Mouse (Mus musculus) hindbrain, embryonic 14.5 days (tissue): ENCODE data around the gene Pdlim5. TPM values are rescaled to one million over a fixed set of nuclear protein-coding genes. Genes with fewer than 3 reads are reported as not detected.

Experiments
- ATAC-seq: fragments of 200-750 bp; cut with Nextera tagmentation; 2 replicates; pipeline ENCODE4 v1.8.0; 2017; ENCODE audit warnings: moderate number of reproducible peaks, mild to moderate bottlenecking, moderate TSS enrichment, moderate library complexity; ENCODE audit not compliant: low FRiP score
- DNase-seq: peaks from one replicate; pipeline ENCODE4 v3.0.0-alpha.2; 2015; ENCODE audit warnings: low spot score
- H3K27ac ChIP-seq: fragments of 300-500 bp; sonication (generic); 2 replicates; pipeline ENCODE4 v1.5.1; 2014; ENCODE audit warnings: mild to moderate bottlenecking, moderate library complexity
- H3K27me3 ChIP-seq: fragments of 300-500 bp; sonication (generic); 2 replicates; pipeline ENCODE4 v1.6.1; 2014; ENCODE audit warnings: mild to moderate bottlenecking, low read length, mixed read lengths; ENCODE audit not compliant: control insufficient read depth, insufficient read depth
- H3K36me3 ChIP-seq: fragments of 300-500 bp; sonication (generic); replicated peaks from 2 replicates; pipeline ENCODE4 v1.6.1; 2014; ENCODE audit not compliant: control insufficient read depth, insufficient read depth
- H3K4me1 ChIP-seq: fragments of 300-500 bp; sonication (generic); replicated peaks from 2 replicates; pipeline ENCODE4 v1.6.1; 2014; ENCODE audit warnings: antibody characterized with exemption, low read length, mixed read lengths; ENCODE audit not compliant: control insufficient read depth, insufficient read depth
- H3K4me2 ChIP-seq: fragments of 300-500 bp; sonication (generic); replicated peaks from 2 replicates; pipeline ENCODE4 v1.6.1; 2014; ENCODE audit warnings: mild to moderate bottlenecking, moderate library complexity
- H3K4me3 ChIP-seq: fragments of 300-500 bp; sonication (generic); replicated peaks from 2 replicates; pipeline ENCODE4 v1.5.1; 2014; ENCODE audit warnings: mild to moderate bottlenecking, low read length
- H3K9ac ChIP-seq: fragments of 300-500 bp; sonication (generic); 2 replicates; pipeline ENCODE4 v1.6.1; 2014
- H3K9me3 ChIP-seq: fragments of 300-500 bp; sonication (generic); 2 replicates; pipeline ENCODE4 v1.6.1; 2016; ENCODE audit warnings: low read length; ENCODE audit not compliant: control insufficient read depth
- WGBS: fragments of 180-500 bp; shearing (Covaris S2); extraction: QIAGEN DNeasy Blood & Tissue Kit; methylation state at CpG from one replicate; pipeline ENCODE4 v1.1.7; 2014; 5-methylcytosine and 5-hydroxymethylcytosine counted together
- polyA plus RNA-seq: library from polyadenylated mRNA; unstranded; fragments of >200 nt; fragmentation: Nextera tagmentation; extraction: Ambion mirVana; gene quantifications from 2 replicates; pipeline ENCODE4 v1.2.1, GENCODE M21; 2014

Gene Pdlim5
- polyA plus RNA-seq, 1 experiment from 2014 or later, result 21.1 TPM

DNA sequence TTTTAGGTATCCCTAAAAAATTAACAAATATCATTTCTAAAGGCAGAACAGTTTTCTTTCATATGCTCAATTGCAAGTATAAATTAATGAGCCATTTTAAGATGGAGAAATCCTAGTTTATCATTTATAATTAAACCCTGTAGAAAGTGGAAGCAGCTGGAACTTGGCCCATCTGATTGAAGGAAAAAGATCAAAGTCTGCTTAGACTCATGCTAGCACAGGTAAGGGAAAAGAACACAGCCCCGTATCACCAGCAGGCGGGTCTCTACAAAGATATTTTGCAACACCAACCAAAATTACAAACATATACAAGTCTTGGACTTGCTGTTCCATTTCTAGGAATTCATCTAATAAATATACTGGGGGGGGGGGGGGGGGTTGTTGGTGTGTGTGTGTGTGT lies 9.8 kb downstream of the Pdlim5 start:
- WGBS, result 94% methylated on average over 2 of the region's 2 CpGs
- no peak for ATAC-seq
- no peaks in the 10 kb centered on the region for H3K27me3 ChIP-seq

DNA sequence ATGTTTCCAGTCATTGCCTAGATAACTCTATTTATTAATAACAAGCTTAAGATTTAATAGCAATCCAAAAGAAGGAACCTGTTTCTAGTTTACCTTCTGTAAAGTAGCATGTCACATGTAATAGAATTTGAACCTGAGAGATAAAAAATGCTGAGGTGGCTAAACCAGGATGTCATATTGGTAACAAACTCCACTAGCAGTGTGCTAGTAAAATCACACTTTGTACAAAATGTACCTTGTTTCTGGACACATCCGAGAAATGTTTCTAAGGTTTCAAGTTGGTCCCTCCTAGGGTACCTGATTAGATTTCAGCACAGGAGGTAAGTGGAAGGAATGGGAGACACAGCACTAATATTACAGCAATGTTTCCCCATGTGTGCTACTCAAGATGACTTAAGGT lies 18.9 kb downstream of the Pdlim5 start:
- H3K4me3 ChIP-seq, result no peak overlapping the region
- no peak overlapping the region for H3K27ac ChIP-seq
- no peaks in the 10 kb centered on the region for H3K9me3 ChIP-seq
- no peaks in the 10 kb centered on the region for H3K36me3 ChIP-seq
- H3K9ac ChIP-seq, result no peak overlapping the region
- no peak overlapping the region for H3K4me2 ChIP-seq
- 89% methylated on average over 1 of the region's 1 CpGs for WGBS
- H3K4me1 ChIP-seq, result no peaks in the 10 kb centered on the region
- H3K27me3 ChIP-seq, result no peaks in the 10 kb centered on the region
- ATAC-seq (no peak), DNase-seq (no peak)

More for the DNA sequence above, 9.8 kb downstream of the Pdlim5 start:
- H3K4me1 ChIP-seq, result no peaks in the 10 kb centered on the region
- no peak for DNase-seq
- no peak overlapping the region for H3K4me2 ChIP-seq
- no peaks in the 10 kb centered on the region for H3K36me3 ChIP-seq
- no peak overlapping the region for H3K9ac ChIP-seq
- no peak overlapping the region for H3K27ac ChIP-seq
- no peaks in the 10 kb centered on the region for H3K9me3 ChIP-seq
- H3K4me3 ChIP-seq, result no peak overlapping the region

DNA sequence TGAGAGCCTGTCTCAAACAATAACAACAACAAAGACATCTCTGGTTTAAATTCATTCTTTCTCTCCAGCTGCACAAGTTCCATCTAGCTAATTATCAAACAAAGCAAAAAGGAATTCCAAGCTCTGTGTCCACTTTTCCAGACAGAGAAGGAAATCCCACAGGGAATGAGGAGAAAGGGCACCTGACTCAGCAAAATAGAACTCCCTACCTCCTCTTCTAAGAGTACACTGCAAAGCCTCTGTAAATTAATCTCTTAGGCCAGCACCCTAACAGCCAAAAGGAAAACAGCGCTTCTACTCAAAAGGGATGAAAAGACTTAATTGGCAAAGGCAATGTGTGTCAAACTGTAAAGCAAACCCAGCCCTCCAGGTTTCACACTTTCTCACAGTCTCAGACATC lies 20.4 kb downstream of the Pdlim5 start:
- Histone ChIP-seq H3K4me2 (no peak overlapping the region), H3K36me3 (no peaks in the 10 kb centered on the region), H3K4me3 (no peak overlapping the region), H3K4me1 (no peaks in the 10 kb centered on the region), H3K27ac (no peak overlapping the region), H3K9ac (no peak overlapping the region), H3K27me3 (no peaks in the 10 kb centered on the region), H3K9me3 (no peaks in the 10 kb centered on the region)
- DNase-seq (no peak), ATAC-seq (no peak)
- 32% methylated on average over 1 of the region's 1 CpGs for WGBS

DNA sequence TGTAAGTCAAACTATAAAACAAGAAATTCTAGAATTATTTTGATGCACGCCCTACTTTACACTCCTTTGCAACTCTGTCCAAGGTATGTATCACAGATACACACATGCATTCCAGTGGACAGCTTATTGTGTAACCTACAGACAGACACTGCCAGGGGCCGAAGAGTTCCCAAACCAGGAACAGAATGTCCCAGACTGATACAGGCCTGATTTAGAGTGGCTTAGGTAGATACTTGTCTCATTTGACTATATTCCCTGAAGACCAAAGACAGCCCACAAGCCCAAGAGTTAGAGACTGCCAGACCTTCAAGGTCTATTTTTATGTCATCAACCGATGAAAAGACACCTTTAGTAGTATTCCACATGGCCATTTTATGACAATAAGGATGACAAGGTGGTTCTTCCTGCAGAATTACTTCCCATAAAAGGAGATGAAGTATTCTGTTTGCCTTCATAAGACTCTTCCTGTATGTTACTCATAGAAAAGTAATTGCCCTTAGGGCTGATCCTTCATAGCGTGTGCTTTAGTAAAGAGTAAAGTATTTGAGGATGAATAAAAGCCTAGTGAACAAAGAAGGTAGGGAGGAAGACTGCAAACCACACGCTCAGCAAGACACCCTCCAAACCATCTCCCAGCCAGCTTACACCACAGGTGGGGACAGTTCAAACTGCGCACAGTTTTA lies 22.9 kb downstream of the Pdlim5 start:
- Histone ChIP-seq H3K36me3 (no peaks in the 10 kb centered on the region), H3K4me1 (no peaks in the 10 kb centered on the region), H3K27me3 (no peaks in the 10 kb centered on the region), H3K9me3 (no peaks in the 10 kb centered on the region), H3K4me2 (no peak overlapping the region), H3K27ac (no peak overlapping the region), H3K9ac (no peak overlapping the region), H3K4me3 (no peak overlapping the region)
- DNase-seq (no peak), ATAC-seq (no peak)
- WGBS, result 95% methylated on average over 6 of the region's 6 CpGs

DNA sequence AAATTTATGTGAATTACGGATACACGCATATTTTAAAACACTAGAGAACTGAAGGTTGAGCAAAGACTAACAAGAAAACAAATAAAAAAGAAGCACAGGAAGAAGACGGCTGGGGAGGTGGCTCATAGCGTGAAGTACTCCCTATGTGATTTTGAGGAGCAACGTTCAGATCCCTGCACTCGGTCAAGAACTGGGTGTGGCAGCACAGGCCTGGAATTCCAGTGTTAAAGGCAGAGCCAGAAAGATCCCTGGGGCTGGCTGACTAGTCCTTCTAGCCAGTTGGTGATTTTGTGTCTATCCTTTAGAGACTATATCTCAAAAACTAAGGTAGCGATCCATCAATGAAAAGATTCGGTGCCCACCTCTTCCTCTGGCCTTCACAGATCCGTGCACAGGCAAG lies 27.1 kb downstream of the Pdlim5 start:
- Histone ChIP-seq H3K4me1 (no peaks in the 10 kb centered on the region), H3K4me2 (no peak overlapping the region), H3K9ac (no peak overlapping the region), H3K27me3 (no peaks in the 10 kb centered on the region), H3K27ac (no peak overlapping the region), H3K9me3 (no peaks in the 10 kb centered on the region), H3K36me3 (no peaks in the 10 kb centered on the region), H3K4me3 (no peak overlapping the region)
- WGBS, result 90% methylated on average over 9 of the region's 9 CpGs
- no peak for ATAC-seq
- DNase-seq, result no peak

DNA sequence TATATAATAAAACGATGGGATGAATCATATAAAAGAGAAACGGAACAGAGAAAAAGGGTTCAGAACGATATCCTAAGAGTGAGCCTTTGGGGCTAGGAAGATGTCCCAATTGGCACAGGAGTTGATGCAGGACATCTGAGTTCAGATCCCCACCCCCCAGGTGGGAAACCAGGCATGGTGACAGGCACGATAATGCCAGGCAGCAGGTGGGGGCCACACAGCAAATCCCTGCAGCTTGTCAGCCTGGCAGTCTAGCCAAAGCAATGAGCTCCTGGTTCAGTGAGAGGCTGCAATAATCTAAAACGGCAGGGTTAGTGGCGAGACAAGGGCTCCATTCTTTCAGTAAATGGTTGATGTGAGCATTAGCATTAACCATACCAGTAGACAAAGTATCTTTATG lies 33.4 kb downstream of the Pdlim5 start:
- Histone ChIP-seq H3K4me1 (no peaks in the 10 kb centered on the region), H3K4me3 (no peak overlapping the region), H3K9ac (no peak overlapping the region), H3K27me3 (no peaks in the 10 kb centered on the region), H3K9me3 (no peaks in the 10 kb centered on the region), H3K4me2 (no peak overlapping the region), H3K27ac (no peak overlapping the region), H3K36me3 (no peaks in the 10 kb centered on the region)
- DNase-seq (no peak), ATAC-seq (no peak)
- WGBS, result 71% methylated on average over 6 of the region's 6 CpGs

DNA sequence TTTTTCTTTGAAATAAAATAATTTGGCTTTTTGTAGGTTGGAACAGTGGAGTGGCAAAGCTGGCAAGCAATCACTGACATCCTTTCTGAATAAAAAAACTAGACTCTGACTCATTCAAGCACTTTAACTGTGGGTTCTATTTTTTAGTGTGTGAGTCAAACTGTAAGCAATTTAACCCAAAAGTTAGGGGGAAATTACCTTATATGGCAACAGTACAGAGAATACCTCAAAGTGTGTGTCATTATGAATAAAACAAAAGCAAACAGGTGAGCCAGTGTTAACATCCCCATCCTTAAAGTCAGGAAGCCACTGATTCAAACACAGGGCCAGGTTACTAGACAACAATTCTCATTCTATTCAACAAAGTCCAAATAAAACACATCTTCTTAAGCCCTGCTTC lies 36.5 kb downstream of the Pdlim5 start:
- Histone ChIP-seq H3K9me3 (no peaks in the 10 kb centered on the region), H3K4me1 (no peaks in the 10 kb centered on the region)
- ATAC-seq, result no peak

DNA sequence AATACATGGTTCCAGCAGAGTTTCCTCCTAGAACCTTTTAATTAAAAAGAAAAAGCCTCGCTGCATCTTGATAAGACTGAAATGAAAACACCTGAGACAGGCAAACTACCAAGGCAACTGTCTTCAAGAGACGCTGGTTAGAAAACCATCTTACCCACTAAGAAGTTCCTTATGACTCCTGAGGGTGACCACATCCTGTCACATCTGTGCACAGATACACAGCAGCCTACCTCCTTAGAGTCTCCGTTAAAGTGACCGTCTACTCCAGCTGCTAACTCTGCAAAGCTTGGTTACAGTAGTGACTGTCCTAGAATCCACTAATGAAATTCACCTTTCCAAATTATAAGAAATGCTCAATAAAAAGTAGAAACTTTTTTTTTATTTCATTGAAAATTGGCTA lies 38.8 kb downstream of the Pdlim5 start:
- Histone ChIP-seq H3K27me3 (no peaks in the 10 kb centered on the region), H3K9me3 (no peaks in the 10 kb centered on the region), H3K27ac (no peak overlapping the region), H3K36me3 (no peaks in the 10 kb centered on the region), H3K4me3 (no peak overlapping the region), H3K4me1 (no peaks in the 10 kb centered on the region), H3K9ac (no peak overlapping the region), H3K4me2 (no peak overlapping the region)
- no peak for ATAC-seq
- 84% methylated on average over 4 of the region's 4 CpGs for WGBS
- DNase-seq, result no peak

More for the DNA sequence above, 36.5 kb downstream of the Pdlim5 start:
- H3K4me2 ChIP-seq, result no peak overlapping the region
- no peak overlapping the region for H3K27ac ChIP-seq
- no peaks in the 10 kb centered on the region for H3K27me3 ChIP-seq
- no peak overlapping the region for H3K4me3 ChIP-seq
- no peak for DNase-seq
- H3K36me3 ChIP-seq, result no peaks in the 10 kb centered on the region
- no peak overlapping the region for H3K9ac ChIP-seq

DNA sequence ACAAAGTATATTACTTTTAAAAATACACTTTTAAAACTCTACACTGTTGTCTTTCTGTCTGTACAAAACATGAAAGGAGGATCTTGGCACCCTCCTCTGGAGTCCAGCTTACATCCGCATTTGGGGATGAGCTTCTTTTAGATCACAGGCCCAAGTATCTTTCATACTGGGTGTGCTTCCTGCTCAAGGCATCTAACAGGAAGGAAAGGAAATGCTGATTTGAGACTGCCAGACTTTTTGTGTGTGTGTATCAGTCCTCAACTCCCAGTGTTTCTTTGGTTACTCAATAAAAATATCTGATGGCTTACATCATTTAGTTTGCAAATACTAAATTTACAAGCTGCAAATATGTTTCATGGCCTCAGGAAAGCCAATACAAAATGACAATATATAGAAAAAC lies 42.3 kb downstream of the Pdlim5 start:
- Histone ChIP-seq H3K4me3 (no peak overlapping the region), H3K27me3 (no peaks in the 10 kb centered on the region), H3K27ac (no peak overlapping the region), H3K9ac (no peak overlapping the region), H3K4me2 (no peak overlapping the region), H3K4me1 (no peaks in the 10 kb centered on the region), H3K9me3 (no peaks in the 10 kb centered on the region), H3K36me3 (no peaks in the 10 kb centered on the region)
- ATAC-seq (no peak), DNase-seq (no peak)
- 89% methylated on average over 1 of the region's 1 CpGs for WGBS

DNA sequence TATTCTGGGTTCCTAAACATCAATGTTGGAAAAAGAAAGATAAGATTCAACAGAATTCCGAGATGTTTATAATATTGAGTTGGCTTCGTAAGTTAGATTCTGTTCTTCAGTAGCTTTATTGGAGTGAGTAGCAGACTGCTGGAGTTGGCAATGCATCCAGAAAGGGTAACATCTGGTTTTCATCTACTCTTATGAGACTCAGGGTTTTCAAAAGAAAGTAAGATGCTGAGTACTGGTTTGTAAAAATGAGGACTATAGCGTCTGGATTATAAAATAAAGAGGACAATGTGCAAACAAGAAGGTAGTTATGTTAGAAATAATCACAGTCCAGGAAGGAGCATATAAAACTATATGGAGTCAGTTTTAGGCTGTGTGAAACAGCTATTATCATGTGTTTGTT lies 45.0 kb downstream of the Pdlim5 start:
- 89% methylated on average over 3 of the region's 3 CpGs for WGBS
- Histone ChIP-seq H3K4me3 (no peak overlapping the region), H3K27ac (no peak overlapping the region), H3K27me3 (no peaks in the 10 kb centered on the region), H3K9ac (no peak overlapping the region), H3K9me3 (no peaks in the 10 kb centered on the region), H3K4me1 (no peaks in the 10 kb centered on the region), H3K4me2 (no peak overlapping the region), H3K36me3 (no peaks in the 10 kb centered on the region)
- DNase-seq (no peak), ATAC-seq (no peak)
